Mouse (Mus musculus) forebrain, embryonic 16.5 days (tissue): ENCODE data around the gene Olfr598. TPM values are rescaled to one million over a fixed set of nuclear protein-coding genes. Genes with fewer than 3 reads are reported as not detected.
"Not testable (repeated sequence)": the region's sequence is repeated elsewhere in the genome, so short reads cannot be mapped to it uniquely, and the experiment has no call there.

Source experiments
- ATAC-seq: fragments of 200-750 bp; cut with Nextera tagmentation; 2 replicates; pipeline ENCODE4 v1.8.0; 2017; ENCODE audit warnings: mild to moderate bottlenecking, moderate library complexity
- H3K27ac ChIP-seq: fragments of 300-500 bp; sonication (generic); 2 replicates; pipeline ENCODE4 v1.5.1; 2014; ENCODE audit warnings: low read length, control low read depth
- H3K27me3 ChIP-seq: fragments of 300-500 bp; sonication (generic); replicated peaks from 2 replicates; pipeline ENCODE4 v1.6.1; 2014; ENCODE audit warnings: low read length; ENCODE audit not compliant: control insufficient read depth, insufficient read depth
- H3K36me3 ChIP-seq: fragments of 300-500 bp; sonication (generic); 2 replicates; pipeline ENCODE4 v1.6.1; 2014; ENCODE audit not compliant: control insufficient read depth, insufficient read depth
- H3K4me1 ChIP-seq: fragments of 300-500 bp; sonication (generic); replicated peaks from 2 replicates; pipeline ENCODE4 v1.6.1; 2014; ENCODE audit warnings: low read length; ENCODE audit not compliant: control insufficient read depth, insufficient read depth
- H3K4me2 ChIP-seq: fragments of 300-500 bp; sonication (generic); 2 replicates; pipeline ENCODE4 v1.6.1; 2014; ENCODE audit warnings: mild to moderate bottlenecking, low read length, control low read depth
- H3K4me3 ChIP-seq: fragments of 300-500 bp; sonication (generic); replicated peaks from 2 replicates; pipeline ENCODE4 v1.5.1; 2014; ENCODE audit warnings: mild to moderate bottlenecking, low read length, control low read depth
- H3K9ac ChIP-seq: fragments of 300-500 bp; sonication (generic); replicated peaks from 2 replicates; pipeline ENCODE4 v1.6.1; 2014; ENCODE audit warnings: low read depth, low read length, control low read depth
- H3K9me3 ChIP-seq: fragments of 300-500 bp; sonication (generic); 2 replicates; pipeline ENCODE4 v1.6.1; 2016; ENCODE audit warnings: low read length; ENCODE audit not compliant: control insufficient read depth
- WGBS: fragments of 180-500 bp; shearing (Covaris S2); extraction: QIAGEN DNeasy Blood & Tissue Kit; methylation state at CpG from one replicate; pipeline ENCODE4 v1.1.7; 2014; 5-methylcytosine and 5-hydroxymethylcytosine counted together
- polyA plus RNA-seq: library from polyadenylated mRNA; unstranded; fragments of >200 nt; fragmentation: Nextera tagmentation; extraction: Ambion mirVana; gene quantifications from 2 replicates; pipeline ENCODE4 v1.2.1, GENCODE M21; 2015

Olfr598 gene
- not detected in 2 replicates for polyA plus RNA-seq

GRCm38 (mm10) chr7:103323268-103323667, at the start of gene Olfr598:
Olfr598 (plus strand) TSS chr7:103323568.
- no peak within 1 kb of the TSS for H3K4me3 ChIP-seq
- H3K36me3 ChIP-seq: no peaks in the 10 kb centered on the region
- H3K4me1 ChIP-seq: no peaks in the 10 kb centered on the region
- H3K9me3 ChIP-seq: no peaks in the 10 kb centered on the region
- H3K4me2 ChIP-seq: no peak within 1 kb of the TSS
- H3K9ac ChIP-seq: no peak within 1 kb of the TSS
- H3K27me3 ChIP-seq: no peaks in the 10 kb centered on the region
- ATAC-seq: no peak
- no peak within 1 kb of the TSS for H3K27ac ChIP-seq

DNA sequence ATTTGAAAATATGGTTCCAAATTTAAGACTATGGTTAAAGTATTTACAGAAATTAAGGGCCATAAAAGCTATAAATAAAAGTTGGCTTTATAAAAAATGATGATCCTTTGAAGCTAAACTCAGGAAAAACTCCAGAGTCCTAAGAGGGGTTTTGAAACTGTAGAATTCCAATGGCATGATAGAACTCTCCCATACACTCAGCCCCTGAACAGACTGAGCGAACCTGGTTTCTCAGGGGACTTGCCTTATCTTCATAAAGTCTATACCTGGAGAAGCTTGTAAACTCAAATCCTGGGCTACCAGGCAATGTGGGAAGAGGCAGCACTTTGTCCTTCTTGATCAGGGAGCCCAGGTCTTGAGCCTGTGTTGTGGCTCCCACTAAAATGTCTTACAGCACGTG, 18.0 kb upstream of the Olfr598 start, which contains the start of gene Olfr596:
TSS of gene Olfr596 (plus strand) at position 301 of the 400 bp plus-strand sequence.
- not testable (repeated sequence) for H3K36me3 ChIP-seq, H3K27me3 ChIP-seq, ATAC-seq, H3K4me2 ChIP-seq, H3K4me3 ChIP-seq, H3K9ac ChIP-seq, H3K27ac ChIP-seq, H3K4me1 ChIP-seq, H3K9me3 ChIP-seq
- 86% methylated on average over 2 of the region's 2 CpGs for WGBS

- WGBS: 72% methylated on average over 2 of the region's 2 CpGs
- H3K9me3 ChIP-seq, H3K27me3 ChIP-seq, ATAC-seq, H3K36me3 ChIP-seq, H3K27ac ChIP-seq, H3K9ac ChIP-seq, H3K4me2 ChIP-seq, H3K4me1 ChIP-seq, H3K4me3 ChIP-seq: not testable (repeated sequence)
Measured at GRCm38 (mm10) chr7:103316015-103316414, 7.4 kb upstream of the Olfr598 start, which contains the start of gene Olfr597. Olfr597 (plus strand) TSS chr7:103316315.

DNA sequence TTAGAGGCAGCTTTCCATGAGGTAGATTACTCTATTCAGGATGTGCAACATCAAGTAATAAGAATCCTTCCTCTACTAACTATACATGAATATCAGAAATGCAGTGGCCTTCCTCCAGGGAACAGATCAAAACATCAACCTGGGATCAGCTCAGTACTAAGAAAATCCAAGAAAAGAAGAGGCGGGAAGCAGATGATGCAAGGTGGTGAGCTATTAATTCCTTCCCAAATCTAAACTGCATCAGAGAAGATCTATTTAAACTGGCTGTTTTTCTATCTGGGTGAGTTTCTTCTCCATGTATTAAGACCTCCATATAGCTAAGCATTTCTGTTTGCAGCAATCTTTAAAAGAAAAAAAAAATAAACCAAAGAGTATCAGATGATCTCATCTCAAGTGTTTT, 12.2 kb downstream of the Olfr598 start, which contains the start of gene Olfr599:
TSS of gene Olfr599 (plus strand) at position 301 of the 400 bp plus-strand sequence.
- no peaks in the 10 kb centered on the region for H3K36me3 ChIP-seq
- H3K27ac ChIP-seq: no peak within 1 kb of the TSS
- no peak for ATAC-seq
- no peak within 1 kb of the TSS for H3K4me2 ChIP-seq
- H3K4me3 ChIP-seq: no peak within 1 kb of the TSS
- H3K9me3 ChIP-seq: no peaks in the 10 kb centered on the region
- H3K4me1 ChIP-seq: no peaks in the 10 kb centered on the region
- H3K9ac ChIP-seq: no peak within 1 kb of the TSS
- WGBS: 91% methylated on average over 1 of the region's 1 CpGs
- no peaks in the 10 kb centered on the region for H3K27me3 ChIP-seq

- ATAC-seq: no peak
- Histone ChIP-seq H3K9ac (no peak within 1 kb of the TSS), H3K4me3 (no peak within 1 kb of the TSS), H3K9me3 (no peaks in the 10 kb centered on the region), H3K27me3 (no peaks in the 10 kb centered on the region), H3K27ac (no peak within 1 kb of the TSS), H3K4me2 (no peak within 1 kb of the TSS), H3K4me1 (no peaks in the 10 kb centered on the region), H3K36me3 (no peaks in the 10 kb centered on the region)
Measured at GRCm38 (mm10) chr7:103349569-103349968, 26.2 kb downstream of the Olfr598 start, which contains the start of gene Olfr600. Olfr600 (minus strand) TSS chr7:103349669.

DNA sequence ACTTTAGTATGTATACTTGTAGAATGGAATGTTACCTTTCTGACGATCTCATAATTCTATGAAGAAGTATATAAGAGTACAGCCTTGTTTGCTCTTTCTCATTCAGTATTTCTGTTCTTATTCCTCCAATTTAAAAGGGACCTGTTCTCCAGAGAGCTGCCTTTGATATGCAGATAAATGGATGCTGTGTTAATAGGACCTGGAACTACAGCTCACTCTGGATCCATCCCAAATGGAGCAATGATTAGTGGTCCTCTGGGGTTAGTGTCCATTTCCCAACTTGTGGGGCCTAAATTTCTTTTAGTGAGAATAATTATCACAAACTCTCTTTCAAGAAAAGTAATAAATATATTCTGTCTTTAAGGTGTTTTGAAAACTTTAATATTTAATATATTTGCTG, 39.2 kb downstream of the Olfr598 start, which contains the start of gene Olfr601:
TSS of gene Olfr601 (minus strand) at position 101 of the 400 bp plus-strand sequence.
- 80% methylated on average over 1 of the region's 1 CpGs for WGBS
- Histone ChIP-seq H3K9me3 (no peaks in the 10 kb centered on the region), H3K36me3 (no peaks in the 10 kb centered on the region), H3K4me1 (no peaks in the 10 kb centered on the region), H3K4me3 (no peak within 1 kb of the TSS), H3K4me2 (no peak within 1 kb of the TSS), H3K9ac (no peak within 1 kb of the TSS), H3K27me3 (no peaks in the 10 kb centered on the region), H3K27ac (no peak within 1 kb of the TSS)
- ATAC-seq: no peak

Other genes starting within 250 kb of the Olfr598 start
- not detected in 2 replicates for gene Olfr584, start 241.7 kb upstream of the Olfr598 start, polyA plus RNA-seq
- not detected in 2 replicates for gene Olfr585, start 225.8 kb upstream of the Olfr598 start, polyA plus RNA-seq
- not detected in 2 replicates for gene Olfr586, start 197.9 kb upstream of the Olfr598 start, polyA plus RNA-seq
- gene Olfr588-ps1, start 182.7 kb upstream of the Olfr598 start, polyA plus RNA-seq: not detected in 2 replicates
- not detected in 2 replicates for gene Olfr589, start 167.2 kb upstream of the Olfr598 start, polyA plus RNA-seq
- not detected in 2 replicates for gene Olfr591, start 145.2 kb upstream of the Olfr598 start, polyA plus RNA-seq
- not detected in 2 replicates for gene Olfr592, start 138.8 kb upstream of the Olfr598 start, polyA plus RNA-seq
- gene Olfr593, start 111.7 kb upstream of the Olfr598 start, polyA plus RNA-seq: not detected in 2 replicates
- gene Olfr594, start 106.6 kb upstream of the Olfr598 start, polyA plus RNA-seq: not detected in 2 replicates
- not detected in 2 replicates for gene Usp17ld, start 71.1 kb upstream of the Olfr598 start, polyA plus RNA-seq
- gene Olfr596, start 17.9 kb upstream of the Olfr598 start, polyA plus RNA-seq: not detected in 2 replicates
- not detected in 2 replicates for gene Olfr597, start 7.3 kb upstream of the Olfr598 start, polyA plus RNA-seq
- gene Olfr599, start 12.3 kb downstream of the Olfr598 start, polyA plus RNA-seq: not detected in 2 replicates
- not detected in 2 replicates for gene Olfr600, start 26.1 kb downstream of the Olfr598 start, polyA plus RNA-seq
- not detected in 2 replicates for gene Olfr601, start 39.1 kb downstream of the Olfr598 start, polyA plus RNA-seq
- not detected in 2 replicates for gene Olfr603, start 62.6 kb downstream of the Olfr598 start, polyA plus RNA-seq
- not detected in 2 replicates for gene Usp17lc, start 91.5 kb downstream of the Olfr598 start, polyA plus RNA-seq
- not detected in 2 replicates for gene Olfr605, start 121.9 kb downstream of the Olfr598 start, polyA plus RNA-seq
- not detected in 2 replicates for gene Olfr606, start 125.5 kb downstream of the Olfr598 start, polyA plus RNA-seq
- not detected in 2 replicates for gene Olfr607, start 140.6 kb downstream of the Olfr598 start, polyA plus RNA-seq
- not detected in 2 replicates for gene Olfr608, start 146.3 kb downstream of the Olfr598 start, polyA plus RNA-seq
- gene Olfr609, start 174.5 kb downstream of the Olfr598 start, polyA plus RNA-seq: not detected in 2 replicates
- gene Olfr610, start 188.6 kb downstream of the Olfr598 start, polyA plus RNA-seq: not detected in 2 replicates
- not detected in 2 replicates for gene Olfr611, start 197.3 kb downstream of the Olfr598 start, polyA plus RNA-seq
- gene Olfr612, start 219.1 kb downstream of the Olfr598 start, polyA plus RNA-seq: not detected in 2 replicates
- gene Olfr613, start 224.5 kb downstream of the Olfr598 start, polyA plus RNA-seq: not detected in 2 replicates
- gene Olfr615, start 232.5 kb downstream of the Olfr598 start, polyA plus RNA-seq: not detected in 2 replicates
- gene Olfr616, start 245.6 kb downstream of the Olfr598 start, polyA plus RNA-seq: not detected in 2 replicates
- not detected in 2 replicates for gene Olfr617, start 249.5 kb downstream of the Olfr598 start, polyA plus RNA-seq